In genomic region chr7:75290554-75290953, GRCm38 (mm10) we compare ENCODE assay signal across 20 mouse cellular contexts. TPM values are rescaled to one million over a fixed set of nuclear protein-coding genes. Genes with fewer than 3 reads are reported as not detected.
DNase-seq lines count a peak whose midpoint lies in the region; TF ChIP-seq lines count a peak whose summit lies in the region.
"Had no signal": no experiment of that assay in that cellular context is flagged by ENCODE, and none has a peak within 500 bp of the region (broad histone marks: within the 10 kb centered on the region; RNA-seq: fewer than 3 reads in every experiment).

No protein-coding gene starts in this region.

- H3K9me3 ChIP-seq in limb, embryonic 10.5 days (replicated peaks) = no peaks in the 10 kb centered on the region
- H3K9me3 ChIP-seq: embryonic facial prominence, embryonic 15.5 days; G1E; hindbrain, embryonic 15.5 days had no signal

- intact Hi-C loops in left cerebral cortex, adult 2 months (cut with DNase I) = no loop called here

- DNase-seq in cerebellum, adult 2 months = peak; percentile 58 to 79
- DNase-seq in cerebellum, adult 11 months = no peak
- DNase-seq in left cerebral cortex, adult 2 months (ENCODE audit: extremely low spot score in 1 of 2, low spot score in 2 of 2) = no peak
- DNase-seq in left cerebral cortex, adult 11 months (ENCODE audit: low spot score) = no peak
- DNase-seq in brain, adult 2 months (ENCODE audit: low read depth, low spot score) = peak; percentile 77
- peak; percentile 70 to 72 for DNase-seq in cerebellum, postnatal 25 days
- DNase-seq in limb, embryonic 10.5 days (ENCODE audit: low spot score) = no peak
- DNase-seq: adrenal gland, adult 8-10 months; adrenal gland, postnatal 36 days; embryo, embryonic 11 days; gastrocnemius, postnatal 10 days; heart, postnatal 36 days; kidney, adult 2 months had no signal

- peak overlapping the region; percentile 76 for H3K27ac ChIP-seq in cerebellum, adult 2 months (ENCODE audit: insufficient read depth, low read length)
- peak overlapping the region; percentile 64 for H3K27ac ChIP-seq in left cerebral cortex, adult 2 months
- H3K27ac ChIP-seq in limb, embryonic 10.5 days = no peak overlapping the region
- H3K27ac ChIP-seq: embryonic facial prominence, embryonic 15.5 days; forebrain, embryonic 10.5 days; heart, embryonic 13.5 days; hindbrain, embryonic 15.5 days had no signal

- no peaks in the 10 kb centered on the region for H3K36me3 ChIP-seq in limb, embryonic 10.5 days
- H3K36me3 ChIP-seq: embryonic facial prominence, embryonic 15.5 days; forebrain, embryonic 10.5 days; G1E; heart, embryonic 13.5 days; hindbrain, embryonic 15.5 days had no signal

- no peak for TF ChIP-seq CTCF in cerebellum, adult 2 months (IDR thresholded peaks at IDR 0.05; ENCODE audit: borderline replicate concordance, insufficient read depth, low read depth, low read length)
- no peak for TF ChIP-seq CTCF in left cerebral cortex, adult 2 months (IDR thresholded peaks at IDR 0.05)

- 8% methylated on average over 2 of the region's 2 CpGs for WGBS in cerebellum, adult 2 months
- 10% methylated on average over 2 of the region's 2 CpGs for WGBS in limb, embryonic 10.5 days

- peaks cover 46% of the 10 kb centered on the region for H3K4me1 ChIP-seq in cerebellum, adult 2 months (ENCODE audit: control insufficient read depth, insufficient read depth, low read length)
- H3K4me1 ChIP-seq in limb, embryonic 10.5 days = peaks cover 4% of the 10 kb centered on the region; the same call in 1 of the 2 replicates
- H3K4me1 ChIP-seq: embryonic facial prominence, embryonic 15.5 days; heart, embryonic 13.5 days had no signal

- TF ChIP-seq POLR2A in cerebellum, adult 2 months (IDR thresholded peaks at IDR 0.05; ENCODE audit: borderline replicate concordance, insufficient read depth, low read length) = no peak

- H3K4me3 ChIP-seq in cerebellum, adult 2 months (replicated peaks; ENCODE audit: insufficient read depth, low read depth, low read length) = no peak overlapping the region
- no peak overlapping the region for H3K4me3 ChIP-seq in left cerebral cortex, adult 2 months
- H3K4me3 ChIP-seq in limb, embryonic 10.5 days = no peak overlapping the region
- H3K4me3 ChIP-seq: embryonic facial prominence, embryonic 15.5 days; erythroblast, embryonic 14.5 days; forebrain, embryonic 10.5 days; heart, embryonic 13.5 days; hindbrain, embryonic 15.5 days had no signal

- H3K27me3 ChIP-seq in cerebellum, adult 2 months (ENCODE audit: control insufficient read depth, insufficient read depth, low read length) = no peaks in the 10 kb centered on the region
- no peaks in the 10 kb centered on the region for H3K27me3 ChIP-seq in limb, embryonic 10.5 days (ENCODE audit: low read depth, poor library complexity, severe bottlenecking)
- H3K27me3 ChIP-seq: embryonic facial prominence, embryonic 15.5 days; hindbrain, embryonic 15.5 days had no signal

RNA-seq across cellular contexts. Expression of gene Sv2b, which starts 18.5 kb away (rescaled TPM):
- 89.2 and 103 TPM in 2 replicates for polyA plus RNA-seq in cerebellum, adult 2 months (2012; rRNA removed)
- 100 to 1,000 TPM; 348 to 386 TPM for total RNA-seq in left cerebral cortex, adult 2 months (2021)
- polyA plus RNA-seq in limb, embryonic 10.5 days (2016; fragmentation: Nextera tagmentation; extraction: Ambion mirVana) = 0.20 and 1.3 TPM in 2 replicates
- total RNA-seq: common myeloid progenitor, adult 5-6 weeks had no signal
- polyA plus RNA-seq: erythroblast, embryonic 14.5 days; G1E; kidney, adult 2 months had no signal

Comparison
In these comparisons a context has a peak if more than half of its experiments do, and no peak if none do; other contexts are left out.
1. DNase-seq: peak in cerebellum, adult 2 months (2 of 2), brain, adult 2 months (single experiment) and cerebellum, postnatal 25 days (2 of 2); none in cerebellum, adult 11 months (single experiment), left cerebral cortex, adult 2 months (0 of 2), left cerebral cortex, adult 11 months (single experiment) and limb, embryonic 10.5 days (single experiment).
2. RNA of gene Sv2b, which starts 18.5 kb away (polyA plus RNA-seq): 89.2 to 103 TPM in cerebellum, adult 2 months; 0.20 to 1.3 TPM in limb, embryonic 10.5 days; every median in the first group is over 10 times any median in the second.